Mouse (Mus musculus) CD4-positive, CD25-positive, alpha-beta regulatory T cell, adult 2 months (primary cell): ENCODE results near the gene Galnt14.

Experiments
- DNase-seq: peaks from one replicate; pipeline ENCODE4 v3.0.0-alpha.2; 2012; ENCODE audit warnings: low read depth, low spot score

Gene Galnt14

GRCm38 (mm10) chr17:73512844-73513243, 197.4 kb downstream of the Galnt14 start:
- DNase-seq = no peak

GRCm38 (mm10) chr17:73507804-73508535, 202.3 kb downstream of the Galnt14 start:
- DNase-seq = no peak

GRCm38 (mm10) chr17:73504111-73504510, 206.1 kb downstream of the Galnt14 start:
- DNase-seq = no peak

- DNase-seq = no peak
These were observed 207.6 kb downstream of the Galnt14 start for GRCm38 (mm10) chr17:73502613-73503012.

GRCm38 (mm10) chr17:73489519-73489918, 220.7 kb downstream of the Galnt14 start:
- no peak for DNase-seq

GRCm38 (mm10) chr17:73487792-73488191, 222.5 kb downstream of the Galnt14 start:
- no peak for DNase-seq

- no peak for DNase-seq
These were observed 222.9 kb downstream of the Galnt14 start for GRCm38 (mm10) chr17:73487380-73487779.

GRCm38 (mm10) chr17:73477096-73478076, 232.9 kb downstream of the Galnt14 start:
- DNase-seq = no peak

GRCm38 (mm10) chr17:73474371-73474770, 235.9 kb downstream of the Galnt14 start:
- no peak for DNase-seq

GRCm38 (mm10) chr17:73473012-73473411, 237.2 kb downstream of the Galnt14 start:
- no peak for DNase-seq

GRCm38 (mm10) chr17:73460874-73461273, 249.4 kb downstream of the Galnt14 start:
- no peak for DNase-seq

GRCm38 (mm10) chr17:73458741-73459140, 251.5 kb downstream of the Galnt14 start:
- no peak for DNase-seq

- DNase-seq = peak; percentile 11
These were observed 253.7 kb downstream of the Galnt14 start for GRCm38 (mm10) chr17:73456551-73456950.

GRCm38 (mm10) chr17:73453646-73454045, 256.6 kb downstream of the Galnt14 start:
- DNase-seq = peak; percentile 15

GRCm38 (mm10) chr17:73452151-73452760, 258.0 kb downstream of the Galnt14 start:
- no peak for DNase-seq

GRCm38 (mm10) chr17:73449104-73449503, 261.1 kb downstream of the Galnt14 start:
- DNase-seq = peak; percentile 7
